Mouse (Mus musculus): ENCODE data around the gene Smg6. TPM values are rescaled to one million over a fixed set of nuclear protein-coding genes. Genes with fewer than 3 reads are reported as not detected.

The Smg6 gene
- polyA plus RNA-seq, 1 experiment from 2014 or later = 21.0 TPM

DNA sequence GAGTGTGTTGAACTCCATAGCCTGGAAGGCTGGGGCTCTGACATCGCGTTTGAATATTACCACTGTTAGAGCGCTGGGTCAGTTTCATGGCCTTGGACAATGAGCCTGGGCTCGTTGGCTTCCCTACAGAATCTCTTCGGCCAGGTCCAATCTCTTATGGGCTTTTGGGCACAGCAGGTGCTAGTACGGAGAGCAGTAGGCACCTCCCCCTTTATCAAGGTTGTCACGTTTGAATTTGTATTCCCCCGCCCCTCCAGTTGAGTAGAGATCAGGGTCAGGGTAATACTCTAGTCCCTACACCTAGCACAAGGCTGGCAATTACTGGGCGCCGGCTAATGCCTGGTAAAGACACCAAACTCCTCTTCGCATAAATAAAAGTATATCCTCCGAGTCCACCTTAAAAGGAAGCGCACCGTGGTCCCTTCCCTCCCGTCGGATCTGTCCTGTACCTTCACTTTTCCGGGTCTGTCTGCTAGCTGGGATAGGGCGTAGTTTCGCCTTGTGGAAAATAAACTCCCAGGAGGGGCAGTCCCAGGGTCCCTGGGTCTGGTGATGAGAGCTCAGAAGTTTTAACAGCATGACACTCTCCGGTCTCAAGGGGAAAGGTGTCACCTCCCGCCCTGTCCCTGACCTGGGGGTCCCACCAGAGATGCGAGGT lies 264.2 kb downstream of the Smg6 start:
- Histone ChIP-seq H3K27ac (replicated peaks) (peak overlapping the region; percentile 62), H3K9me3 (no peaks in the 10 kb centered on the region), H3K4me1 (peaks cover 52% of the 10 kb centered on the region), H3K4me3 (peak overlapping the region; percentile 70), H3K36me3 (replicated peaks) (peaks cover 14% of the 10 kb centered on the region), H3K27me3 (replicated peaks; ENCODE audit: low read depth, poor library complexity, severe bottlenecking) (peaks cover 44% of the 10 kb centered on the region)
- under 1% methylated on average over 22 of the region's 22 CpGs for WGBS
- no peak for DNase-seq (ENCODE audit: low spot score)

DNA sequence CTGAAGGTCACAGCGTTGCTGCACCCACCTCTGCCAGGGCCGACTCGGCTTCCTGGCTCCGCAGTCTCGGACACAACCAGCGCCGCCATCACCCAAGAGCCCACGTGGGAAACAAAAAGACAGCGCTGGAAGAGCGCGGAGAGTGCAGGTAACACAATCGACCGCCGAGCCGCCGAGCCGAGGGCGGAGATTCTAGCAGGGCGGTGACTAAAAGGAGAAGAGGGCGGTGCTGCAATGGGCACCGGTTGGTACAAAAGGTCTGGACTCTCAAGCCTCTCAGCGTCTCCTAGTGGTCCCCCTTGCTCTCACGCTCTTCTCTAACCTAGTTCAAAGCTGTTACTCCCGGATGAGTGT lies 264.7 kb downstream of the Smg6 start:
- peak; percentile 92 for DNase-seq (ENCODE audit: low spot score)
- Histone ChIP-seq H3K4me3 (peak overlapping the region; percentile 70), H3K27ac (replicated peaks) (peak overlapping the region; percentile 62), H3K4me1 (peaks cover 57% of the 10 kb centered on the region), H3K36me3 (replicated peaks) (peaks cover 9% of the 10 kb centered on the region; the same call in 1 of the 2 replicates), H3K9me3 (no peaks in the 10 kb centered on the region), H3K27me3 (replicated peaks; ENCODE audit: low read depth, poor library complexity, severe bottlenecking) (peaks cover 49% of the 10 kb centered on the region)
- under 1% methylated on average over 24 of the region's 24 CpGs for WGBS

DNA sequence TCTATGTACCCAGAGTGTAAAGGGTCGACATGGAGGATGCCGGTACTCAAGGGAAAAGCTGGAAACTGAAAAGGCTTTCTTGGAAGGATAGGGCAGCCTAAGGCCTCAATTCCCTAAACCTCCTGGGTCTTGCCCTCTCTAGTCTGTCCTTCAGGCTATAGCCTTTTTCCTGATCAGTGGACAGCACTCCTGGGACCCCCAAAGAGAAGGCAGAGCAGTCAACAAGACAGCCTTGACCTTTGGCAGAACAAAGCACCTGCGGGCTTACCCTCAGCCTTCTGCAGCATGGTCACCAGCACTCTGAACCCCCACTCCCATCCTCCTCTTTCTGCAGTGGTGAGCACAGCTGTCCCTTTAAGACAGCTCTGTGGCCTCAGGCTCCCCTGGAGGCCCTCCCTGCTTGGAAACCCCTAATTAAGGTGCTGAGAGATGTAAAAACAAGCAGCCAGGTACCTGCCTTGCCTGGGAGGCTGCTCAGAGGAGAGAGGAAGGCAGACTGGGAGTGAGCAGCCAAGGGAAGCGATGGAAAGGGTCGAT lies 265.4 kb downstream of the Smg6 start, which contains the start of gene Dph1:
Gene Dph1, minus strand, starts transcription at position 337 of the 537 bp plus-strand sequence.
- peak within 1 kb of the TSS; percentile 70 for H3K4me3 ChIP-seq
- H3K4me1 ChIP-seq = peaks cover 63% of the 10 kb centered on the region
- H3K9me3 ChIP-seq = no peaks in the 10 kb centered on the region
- 45% methylated on average over 5 of the region's 5 CpGs for WGBS
- peak within 1 kb of the TSS; percentile 62 for H3K27ac ChIP-seq (replicated peaks)
- H3K27me3 ChIP-seq (replicated peaks; ENCODE audit: low read depth, poor library complexity, severe bottlenecking) = peaks cover 55% of the 10 kb centered on the region
- 0 out of 2 replicates have a peak, but pooled peaks cover 3% of the 10 kb centered on the region for H3K36me3 ChIP-seq (replicated peaks)
- no peak for DNase-seq (ENCODE audit: low spot score)

DNA sequence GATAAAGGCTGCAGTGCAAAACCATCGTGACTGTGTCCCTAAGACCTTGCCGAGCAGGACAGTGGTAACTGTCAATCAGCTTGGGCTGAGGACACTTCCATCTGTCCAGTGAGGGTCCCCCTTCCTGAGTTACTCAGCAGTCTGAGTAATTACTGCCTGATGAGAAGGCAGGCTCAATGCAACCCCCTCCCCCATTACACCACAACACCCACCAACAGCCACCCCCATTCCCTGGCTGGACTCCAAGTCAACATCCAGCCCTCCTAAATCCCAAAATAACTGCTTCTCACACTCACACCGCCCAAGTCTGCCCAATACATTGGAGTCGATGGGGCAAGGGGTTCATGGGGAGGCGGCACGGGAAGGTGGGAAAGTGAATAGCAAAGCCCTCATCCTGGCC lies 266.2 kb downstream of the Smg6 start:
- Histone ChIP-seq H3K36me3 (replicated peaks) (0 out of 2 replicates have a peak, but pooled peaks cover 3% of the 10 kb centered on the region), H3K27me3 (replicated peaks; ENCODE audit: low read depth, poor library complexity, severe bottlenecking) (peaks cover 64% of the 10 kb centered on the region), H3K4me1 (peaks cover 67% of the 10 kb centered on the region), H3K27ac (replicated peaks) (no peak overlapping the region), H3K9me3 (no peaks in the 10 kb centered on the region), H3K4me3 (no peak overlapping the region)
- WGBS = 57% methylated on average over 6 of the region's 6 CpGs
- DNase-seq (ENCODE audit: low spot score) = no peak

DNA sequence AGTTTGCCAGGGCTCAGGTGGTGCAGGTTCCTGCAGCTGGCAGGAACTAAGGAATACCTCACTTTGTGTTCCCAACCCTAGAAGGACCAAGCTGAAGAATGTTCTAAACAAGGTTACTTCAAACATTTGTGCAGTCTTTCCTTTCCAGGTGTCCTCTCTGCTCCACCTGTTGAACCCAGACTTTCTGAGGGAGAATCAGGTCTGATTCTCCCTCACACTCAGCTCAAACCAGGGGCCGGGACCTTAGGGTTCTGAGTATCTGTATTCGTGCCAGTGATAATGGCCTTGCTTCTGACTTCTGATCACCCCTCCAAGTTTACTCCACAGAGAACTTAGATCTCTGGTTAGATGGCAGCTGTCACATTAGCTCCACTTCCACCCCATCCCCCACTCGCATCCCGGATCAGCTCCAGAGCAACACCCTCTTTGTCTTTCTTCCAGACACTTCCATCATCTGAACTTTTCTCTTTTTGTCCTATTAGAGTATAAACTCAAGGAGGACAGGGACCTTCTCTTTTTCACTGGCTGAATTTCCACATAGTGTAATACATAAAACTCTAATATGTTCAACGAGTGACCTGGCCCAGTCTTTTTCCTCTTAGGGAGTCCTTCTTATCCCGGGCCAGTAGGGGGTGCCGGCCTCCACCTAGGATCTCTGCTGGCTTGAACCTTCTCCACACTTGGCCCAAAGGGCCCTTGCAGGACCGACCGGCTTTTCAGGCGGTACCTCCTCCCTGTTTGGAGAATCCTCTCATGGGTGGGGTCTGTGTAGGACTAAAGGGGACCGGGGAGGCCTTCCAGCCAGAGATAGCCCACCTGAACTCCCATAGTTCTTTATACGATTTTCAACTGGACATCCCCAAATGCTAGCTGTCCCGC lies 267.0 kb downstream of the Smg6 start:
- no peaks in the 10 kb centered on the region for H3K9me3 ChIP-seq
- H3K4me3 ChIP-seq = peak overlapping the region; percentile 63
- 22% methylated on average over 13 of the region's 13 CpGs for WGBS
- H3K27ac ChIP-seq (replicated peaks) = no peak overlapping the region
- H3K36me3 ChIP-seq (replicated peaks) = 0 out of 2 replicates have a peak, but pooled peaks cover 3% of the 10 kb centered on the region
- peaks cover 71% of the 10 kb centered on the region for H3K27me3 ChIP-seq (replicated peaks; ENCODE audit: low read depth, poor library complexity, severe bottlenecking)
- peak; percentile 87 for DNase-seq (ENCODE audit: low spot score)
- H3K4me1 ChIP-seq = peaks cover 67% of the 10 kb centered on the region

DNA sequence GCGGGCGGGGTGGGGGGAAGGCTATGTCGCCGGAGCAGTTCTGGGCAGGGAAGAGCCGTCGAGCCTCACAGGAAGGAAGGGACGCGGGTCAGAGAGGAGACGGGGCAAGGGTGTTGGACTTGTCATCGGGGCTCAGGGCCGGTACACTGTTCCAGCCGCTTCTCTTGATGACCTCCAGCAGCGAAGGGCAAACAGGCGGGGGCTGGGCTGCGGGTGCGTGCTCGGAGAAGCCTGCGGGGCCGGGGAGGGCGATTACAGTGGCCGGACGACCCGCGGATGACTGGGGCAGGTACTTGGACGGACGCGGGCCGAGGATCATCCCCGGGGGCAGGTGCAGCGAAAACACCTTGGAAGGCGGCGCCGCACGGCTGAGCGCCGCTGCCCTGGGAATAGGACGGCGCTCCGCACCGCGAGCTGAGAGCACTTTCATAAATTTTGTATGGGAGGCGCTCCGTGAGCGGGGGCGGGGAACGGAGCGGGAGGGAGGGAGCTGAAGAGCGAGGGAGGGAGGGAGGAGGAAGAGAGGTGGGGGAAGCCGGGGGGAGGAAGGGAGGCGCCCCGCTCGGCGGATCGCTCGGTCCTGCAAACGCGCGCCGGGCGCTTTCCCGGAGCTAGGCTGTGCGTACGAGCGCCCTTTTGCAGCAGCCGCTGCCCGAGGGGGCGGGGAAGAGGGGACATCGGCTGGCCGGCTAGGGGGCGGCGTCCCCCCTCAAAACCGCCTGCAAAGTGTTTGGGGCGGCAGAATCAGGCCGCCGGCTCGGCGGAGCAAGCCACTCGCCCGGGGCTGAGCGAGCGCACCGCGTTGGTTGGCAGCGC lies 267.8 kb downstream of the Smg6 start, which contains the start of gene Rtn4rl1:
Gene Rtn4rl1, plus strand, starts transcription at position 528 of the 816 bp plus-strand sequence.
- Histone ChIP-seq H3K4me1 (peaks cover 67% of the 10 kb centered on the region), H3K27me3 (replicated peaks; ENCODE audit: low read depth, poor library complexity, severe bottlenecking) (peaks cover 80% of the 10 kb centered on the region), H3K36me3 (replicated peaks) (0 out of 2 replicates have a peak, but pooled peaks cover under 1% of the 10 kb centered on the region), H3K27ac (replicated peaks) (peak within 1 kb of the TSS; percentile 65; the same call in 1 of the 2 replicates), H3K9me3 (no peaks in the 10 kb centered on the region), H3K4me3 (peak within 1 kb of the TSS; percentile 63)
- WGBS = under 1% methylated on average over 84 of the region's 84 CpGs
- peak; percentile 61 for DNase-seq (ENCODE audit: low spot score)

DNA sequence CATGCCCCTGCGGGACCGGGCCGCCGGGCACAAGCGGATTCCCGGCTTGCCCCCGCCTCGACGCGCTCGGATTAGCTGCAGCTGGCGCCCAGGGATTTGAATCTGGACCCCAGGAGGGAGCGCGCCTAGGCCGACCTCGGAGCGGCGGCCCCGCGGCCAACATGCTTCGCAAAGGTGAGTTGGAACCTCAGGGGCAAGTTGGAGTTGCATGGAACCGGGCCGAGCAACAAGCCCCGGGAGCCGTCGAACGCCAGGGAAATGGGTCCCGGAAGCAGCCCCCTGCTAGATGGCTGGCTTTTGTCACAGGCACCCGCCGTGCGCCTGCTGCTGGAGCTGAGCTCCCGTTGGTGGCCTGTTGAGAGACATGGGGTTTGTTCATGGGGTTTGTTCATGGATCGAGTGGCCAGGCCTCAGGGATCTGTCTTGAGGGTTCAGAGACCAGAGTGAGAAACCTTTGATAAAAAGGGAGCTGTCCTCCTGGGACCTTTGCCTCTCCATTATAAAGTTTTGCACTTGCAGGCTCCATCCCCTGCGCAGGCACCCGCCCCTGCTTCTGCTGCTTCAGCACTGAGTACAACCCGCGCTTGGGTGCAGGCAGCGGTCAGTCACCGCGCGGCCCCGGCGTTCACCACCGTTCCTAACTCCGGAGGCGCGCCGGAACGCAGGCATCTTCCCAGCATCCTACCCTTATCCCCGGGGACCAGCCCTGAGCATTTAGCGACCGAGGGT lies 268.7 kb downstream of the Smg6 start:
- H3K4me3 ChIP-seq = peak overlapping the region; percentile 63
- H3K27ac ChIP-seq (replicated peaks) = peak overlapping the region; percentile 65; the same call in 1 of the 2 replicates
- H3K36me3 ChIP-seq (replicated peaks) = no peaks in the 10 kb centered on the region
- H3K27me3 ChIP-seq (replicated peaks; ENCODE audit: low read depth, poor library complexity, severe bottlenecking) = peaks cover 87% of the 10 kb centered on the region
- H3K9me3 ChIP-seq = no peaks in the 10 kb centered on the region
- peaks cover 62% of the 10 kb centered on the region for H3K4me1 ChIP-seq
- under 1% methylated on average over 52 of the region's 52 CpGs for WGBS
- peak; percentile 60 for DNase-seq (ENCODE audit: low spot score)

DNA sequence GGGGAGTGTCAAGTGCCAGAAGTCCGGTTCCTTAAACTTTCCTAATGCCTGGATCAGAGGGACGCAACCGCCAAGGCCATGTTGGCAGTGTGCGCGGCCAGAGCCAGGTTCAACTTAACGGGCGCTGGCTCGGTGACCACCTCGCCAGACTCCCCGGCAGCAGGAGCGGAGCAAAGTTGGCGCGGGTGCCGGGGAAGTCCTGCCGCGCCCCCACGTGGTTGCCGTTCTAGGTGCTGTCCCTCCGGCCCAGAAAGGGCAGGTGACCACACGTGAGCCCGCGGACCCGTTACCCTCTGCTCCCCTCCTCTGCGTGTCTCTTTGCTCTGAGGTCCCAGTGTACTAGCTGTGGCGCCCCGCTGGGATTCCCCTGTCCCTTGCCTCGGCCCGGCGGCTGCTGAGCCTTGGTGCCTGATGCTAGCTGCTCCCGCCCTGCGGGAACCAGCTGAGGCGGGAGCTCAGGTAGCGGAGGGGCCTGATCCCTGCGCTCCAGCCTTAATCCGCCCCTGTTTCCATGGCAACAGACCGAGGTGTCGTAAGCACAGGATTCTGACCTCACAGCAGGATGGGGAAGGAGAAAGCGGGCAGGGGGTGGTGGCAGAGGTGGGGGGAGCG lies 269.3 kb downstream of the Smg6 start:
- WGBS = under 1% methylated on average over 39 of the region's 39 CpGs
- H3K27me3 ChIP-seq (replicated peaks; ENCODE audit: low read depth, poor library complexity, severe bottlenecking) = peaks cover 94% of the 10 kb centered on the region
- no peaks in the 10 kb centered on the region for H3K36me3 ChIP-seq (replicated peaks)
- no peaks in the 10 kb centered on the region for H3K9me3 ChIP-seq
- peak overlapping the region; percentile 63 for H3K4me3 ChIP-seq
- peak overlapping the region; percentile 65 for H3K27ac ChIP-seq (replicated peaks)
- DNase-seq (ENCODE audit: low spot score) = peak; percentile 83
- H3K4me1 ChIP-seq = peaks cover 55% of the 10 kb centered on the region

DNA sequence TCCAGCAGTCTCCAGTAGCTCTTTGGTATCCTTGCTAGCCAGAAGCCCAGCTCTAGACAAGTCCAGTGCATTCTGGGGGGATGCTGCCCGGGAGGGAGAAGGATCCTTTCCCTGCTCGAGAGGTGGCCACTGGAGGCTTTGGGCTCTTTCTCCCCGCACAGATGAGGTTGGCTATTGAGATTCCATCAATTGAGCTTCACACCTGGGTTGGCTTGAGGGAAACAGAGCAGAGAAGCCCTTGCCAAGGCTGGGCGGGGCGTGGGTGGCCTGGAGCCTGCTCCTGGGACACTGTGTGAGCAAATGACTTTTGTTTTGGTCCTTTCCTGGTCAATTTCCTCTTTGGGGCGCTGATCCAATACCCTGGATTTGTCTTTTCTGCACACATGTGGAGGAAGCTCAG lies 270.5 kb downstream of the Smg6 start:
- WGBS = 41% methylated on average over 6 of the region's 6 CpGs
- H3K27ac ChIP-seq (replicated peaks) = no peak overlapping the region

DNA sequence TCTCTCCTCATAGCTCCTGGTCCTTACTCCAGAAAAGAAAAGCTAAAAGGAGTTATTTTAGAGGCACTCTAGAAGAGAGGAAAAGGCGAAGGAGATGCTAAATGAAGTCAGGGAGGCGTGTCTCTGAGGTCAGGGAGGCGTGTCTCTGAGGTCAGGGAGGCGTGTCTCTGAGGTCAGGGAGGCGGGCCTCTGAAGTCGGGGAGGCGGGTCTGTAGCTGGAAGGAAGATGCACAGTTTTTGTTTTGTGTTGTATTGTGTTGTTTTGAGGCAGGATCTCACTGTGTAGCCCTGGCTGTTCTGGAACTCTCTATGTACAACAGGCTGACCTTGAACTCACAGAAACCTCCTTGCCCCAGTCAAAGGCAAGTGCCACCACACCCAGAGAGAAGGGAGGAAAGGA lies 272.3 kb downstream of the Smg6 start:
- Histone ChIP-seq H3K9me3 (no peaks in the 10 kb centered on the region), H3K4me3 (no peak overlapping the region), H3K4me1 (peaks cover 56% of the 10 kb centered on the region), H3K36me3 (replicated peaks) (no peaks in the 10 kb centered on the region), H3K27me3 (replicated peaks; ENCODE audit: low read depth, poor library complexity, severe bottlenecking) (peaks cover 83% of the 10 kb centered on the region), H3K27ac (replicated peaks) (no peak overlapping the region)
- WGBS = 34% methylated on average over 7 of the region's 7 CpGs
- DNase-seq (ENCODE audit: low spot score) = no peak

More for the DNA sequence above, 270.5 kb downstream of the Smg6 start:
- peaks cover 50% of the 10 kb centered on the region for H3K4me1 ChIP-seq
- H3K36me3 ChIP-seq (replicated peaks) = no peaks in the 10 kb centered on the region
- no peak overlapping the region for H3K4me3 ChIP-seq
- peaks cover 95% of the 10 kb centered on the region for H3K27me3 ChIP-seq (replicated peaks; ENCODE audit: low read depth, poor library complexity, severe bottlenecking)
- no peak for DNase-seq (ENCODE audit: low spot score)
- no peaks in the 10 kb centered on the region for H3K9me3 ChIP-seq

DNA sequence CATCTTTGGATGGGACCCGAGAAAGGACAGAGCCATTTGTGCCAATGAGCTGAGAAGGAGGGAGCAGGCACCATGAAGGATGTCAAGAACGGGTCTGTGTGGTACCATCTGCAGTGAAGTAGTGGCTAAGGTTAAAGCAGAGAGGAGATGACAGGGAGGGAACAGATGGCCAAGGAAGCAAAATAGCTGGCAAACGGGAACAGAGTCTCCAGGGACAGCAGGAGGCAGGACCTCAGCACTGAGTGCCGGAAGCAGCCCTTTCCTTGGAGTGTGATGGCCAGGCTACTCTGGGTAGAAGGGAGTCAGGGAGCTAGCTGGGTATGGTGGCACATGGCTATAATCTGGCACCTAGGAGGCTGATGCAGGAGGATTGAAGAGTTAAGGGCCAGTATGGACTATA lies 273.2 kb downstream of the Smg6 start:
- H3K9me3 ChIP-seq = no peaks in the 10 kb centered on the region
- WGBS = 69% methylated on average over 4 of the region's 4 CpGs
- no peaks in the 10 kb centered on the region for H3K36me3 ChIP-seq (replicated peaks)
- peaks cover 80% of the 10 kb centered on the region for H3K27me3 ChIP-seq (replicated peaks; ENCODE audit: low read depth, poor library complexity, severe bottlenecking)
- no peak overlapping the region for H3K4me3 ChIP-seq
- DNase-seq (ENCODE audit: low spot score) = no peak
- no peak overlapping the region for H3K27ac ChIP-seq (replicated peaks)
- peaks cover 52% of the 10 kb centered on the region for H3K4me1 ChIP-seq

Measured in embryonic facial prominence, embryonic 10.5 days (tissue).